Mouse (Mus musculus): ENCODE data around the gene Gm21828.
"Not testable (repeated sequence)": the region's sequence is repeated elsewhere in the genome, so short reads cannot be mapped to it uniquely, and the experiment has no call there.

Gene Gm21828

GRCm38 (mm10) chrY:13223828-13224227 is at the start of gene Gm21828:
Gm21828 (minus strand) TSS chrY:13223928.
- DNase-seq, result not testable (repeated sequence)

GRCm38 (mm10) chrY:13252091-13252490 is 28.4 kb upstream of the Gm21828 start, which contains the start of the genes Gm21440 and Gm21454:
Gm21440 (plus strand) TSS chrY:13252391.
Gm21454 (plus strand) TSS chrY:13252442.
- not testable (repeated sequence) for DNase-seq
